Comparison of ENCODE assay signal across 24 mouse cellular contexts in genomic region chr14:101613206-101613605, GRCm38 (mm10). TPM values are rescaled to one million over a fixed set of nuclear protein-coding genes. Genes with fewer than 3 reads are reported as not detected.
DNase-seq lines count a peak whose midpoint lies in the region; TF ChIP-seq lines count a peak whose summit lies in the region.
"Had no signal": no experiment of that assay in that cellular context is flagged by ENCODE, and none has a peak within 500 bp of the region (broad histone marks: within the 10 kb centered on the region; RNA-seq: fewer than 3 reads in every experiment).

No protein-coding gene starts in this region.

- H3K36me3 ChIP-seq in myocyte (ENCODE audit: control insufficient read depth, insufficient read depth), result no peaks in the 10 kb centered on the region
- H3K36me3 ChIP-seq: forebrain, embryonic 10.5 days; kidney, embryonic 15.5 days; limb, embryonic 12.5 days; liver, embryonic 15.5 days had no signal

- H3K4me3 ChIP-seq in myocyte, result no peak overlapping the region
- H3K4me3 ChIP-seq: forebrain, embryonic 10.5 days; kidney, embryonic 15.5 days; limb, embryonic 12.5 days; liver, embryonic 15.5 days had no signal

- intact Hi-C loops in heart, postnatal 25 days (cut with DNase I), result loop anchor here (5.0 kb wide), 1 partner anchor 151 kb away; no protein-coding TSS in a partner anchor

- DNase-seq in 3134 (ENCODE audit: extremely low read depth, insufficient read length, low spot score), result peak; percentile 48
- peak; percentile 41 for DNase-seq in ES-CJ7 (ENCODE audit: low read depth, low spot score)
- DNase-seq in ZHBTc4 (ENCODE audit: low read depth, low spot score), result peak; percentile 50
- DNase-seq in adrenal gland, adult 2 months, result no peak
- DNase-seq in thymus, postnatal 4 days, result no peak
- DNase-seq in heart, postnatal 25 days (ENCODE audit: low spot score), result no peak
- DNase-seq: adrenal gland, postnatal 14 days; cerebellum, adult 2 months; cerebellum, postnatal 14 days; gastrocnemius, postnatal 10 days; heart, postnatal 14 days; kidney, adult 18-20 months; kidney, postnatal 25 days; lung, embryonic 14.5 days; lung, postnatal 14 days; midbrain, embryonic 14.5 days; thymus, postnatal 14 days had no signal

- TF ChIP-seq POLR2A in myocyte (IDR thresholded peaks at IDR 0.05; ENCODE audit: insufficient read length, low read depth), result no peak

- H3K79me2 ChIP-seq in myocyte (ENCODE audit: control insufficient read depth, insufficient read depth), result no peaks in the 10 kb centered on the region

- no peaks in the 10 kb centered on the region for H3K27me3 ChIP-seq in myocyte (ENCODE audit: control insufficient read depth, insufficient read depth, insufficient read length)
- H3K27me3 ChIP-seq: CH12.LX; kidney, embryonic 15.5 days had no signal

- H3ac ChIP-seq in myocyte (ENCODE audit: control insufficient read depth, insufficient read length), result no peak overlapping the region

- H3K4me2 ChIP-seq in myocyte (ENCODE audit: low read depth), result peak overlapping the region; percentile 18
- H3K4me2 ChIP-seq: kidney, embryonic 15.5 days; limb, embryonic 12.5 days; liver, embryonic 15.5 days; lung, embryonic 14.5 days had no signal

TF ChIP-seq in myocyte, 11 proteins besides CTCF, POLR2A, EP300 and RAD21:
- TF ChIP-seq MAX (IDR thresholded peaks at IDR 0.05; ENCODE audit: low read depth) (no peak), POLR2AphosphoS2 (IDR thresholded peaks at IDR 0.05; ENCODE audit: insufficient read length, low read depth) (no peak), TCF3 (IDR thresholded peaks at IDR 0.05; ENCODE audit: insufficient read length, low read depth) (no peak), REST (IDR thresholded peaks at IDR 0.05; ENCODE audit: insufficient read depth, insufficient read length) (no peak), CEBPB (IDR thresholded peaks at IDR 0.05; ENCODE audit: insufficient read depth, poor library complexity, severe bottlenecking) (no peak), USF1 (IDR thresholded peaks at IDR 0.05; ENCODE audit: low read depth) (no peak), E2F4 (IDR thresholded peaks at IDR 0.05; ENCODE audit: insufficient read depth) (no peak)

RNA-seq across cellular contexts. Expression of gene Tbc1d4, which starts 4.2 kb away (rescaled TPM):
- 3.6 TPM for polyA plus RNA-seq in myocyte (2012; fragmentation: generic; extraction: Trizol)
- 10 to 100 TPM; 53.6 to 65.4 TPM for total RNA-seq in adrenal gland, adult 2 months (2021)
- polyA plus RNA-seq in adrenal gland, adult 2 months (2012; rRNA removed), result 20.4 and 24.3 TPM in 2 replicates
- 10 to 100 TPM; 58.2 to 70.1 TPM for total RNA-seq in heart, postnatal 25 days (2021)
- total RNA-seq: MEL had no signal

RNA-seq across cellular contexts. Expression of gene Commd6, which starts 27.3 kb away (rescaled TPM):
- 39.0 TPM for polyA plus RNA-seq in myocyte (2012; fragmentation: generic; extraction: Trizol)
- 10 to 100 TPM; 99.7 to 99.8 TPM for total RNA-seq in adrenal gland, adult 2 months (2021)
- polyA plus RNA-seq in adrenal gland, adult 2 months (2012; rRNA removed), result 19.7 and 36.4 TPM in 2 replicates
- 10 to 100 TPM; 29.3 to 30.5 TPM for total RNA-seq in heart, postnatal 25 days (2021)

RNA-seq across cellular contexts. Expression of gene Uchl3, which starts 40.6 kb away (rescaled TPM):
- polyA plus RNA-seq in myocyte (2012; fragmentation: generic; extraction: Trizol), result 29.4 TPM
- total RNA-seq in adrenal gland, adult 2 months (2021), result 10 to 100 TPM; 44.5 to 44.6 TPM
- polyA plus RNA-seq in adrenal gland, adult 2 months (2012; rRNA removed), result 2.3 and 4.7 TPM in 2 replicates
- total RNA-seq in heart, postnatal 25 days (2021), result 10 to 100 TPM; 28.9 to 30.3 TPM

Comparison
In these comparisons a context has a peak if more than half of its experiments do, and no peak if none do; other contexts are left out.
1. DNase-seq: peak in 3134 (single experiment), ES-CJ7 (single experiment) and ZHBTc4 (single experiment); none in adrenal gland, adult 2 months (single experiment), thymus, postnatal 4 days (single experiment) and heart, postnatal 25 days (single experiment).